ENCODE assay signal across 8 mouse cellular contexts in genomic region chr2:181693339-181694280, GRCm38 (mm10). TPM values are rescaled to one million over a fixed set of nuclear protein-coding genes. Genes with fewer than 3 reads are reported as not detected.
DNase-seq lines count a peak whose midpoint lies in the region; ATAC-seq lines count a peak whose summit lies in the region.

Rgs19 (minus strand) TSS chr2:181693977.

- H3K9ac ChIP-seq in heart, embryonic 11.5 days (ENCODE audit: low read depth, low read length), result peak within 1 kb of the TSS; percentile 85
- peak within 1 kb of the TSS; percentile 81 for H3K9ac ChIP-seq in kidney, embryonic 16.5 days (replicated peaks; ENCODE audit: low read length)
- peak within 1 kb of the TSS; percentile 65 for H3K9ac ChIP-seq in liver, embryonic 12.5 days
- peak within 1 kb of the TSS; percentile 81 for H3K9ac ChIP-seq in stomach, embryonic 15.5 days

- H3K27ac ChIP-seq in heart, embryonic 11.5 days (ENCODE audit: low read depth, low read length), result peak within 1 kb of the TSS; percentile 59
- H3K27ac ChIP-seq in kidney, embryonic 16.5 days (ENCODE audit: low read length), result peak within 1 kb of the TSS; percentile 34; the same call in 1 of the 2 replicates
- H3K27ac ChIP-seq in liver, embryonic 12.5 days, result peak within 1 kb of the TSS; percentile 51; the same call in 1 of the 2 replicates
- H3K27ac ChIP-seq in stomach, embryonic 15.5 days, result peak within 1 kb of the TSS; percentile 71

- peaks cover 11% of the 10 kb centered on the region for H3K4me1 ChIP-seq in erythroblast, embryonic 14.5 days (ENCODE audit: control insufficient read depth)
- peaks cover 10% of the 10 kb centered on the region for H3K4me1 ChIP-seq in heart, embryonic 11.5 days (ENCODE audit: control insufficient read depth, insufficient read depth, low read length)
- H3K4me1 ChIP-seq in kidney, embryonic 16.5 days (ENCODE audit: insufficient read depth, low read length), result peaks cover 15% of the 10 kb centered on the region
- peaks cover 29% of the 10 kb centered on the region for H3K4me1 ChIP-seq in liver, embryonic 12.5 days
- H3K4me1 ChIP-seq in stomach, embryonic 15.5 days, result peaks cover 16% of the 10 kb centered on the region

- peaks cover 30% of the 10 kb centered on the region for H3K27me3 ChIP-seq in erythroblast, embryonic 14.5 days (ENCODE audit: control insufficient read depth)
- H3K27me3 ChIP-seq in heart, embryonic 11.5 days (ENCODE audit: control insufficient read depth, insufficient read depth, low read length), result peaks cover 7% of the 10 kb centered on the region; the same call in 1 of the 2 replicates
- no peaks in the 10 kb centered on the region for H3K27me3 ChIP-seq in kidney, embryonic 16.5 days (ENCODE audit: insufficient read depth, low read length)
- peaks cover 27% of the 10 kb centered on the region for H3K27me3 ChIP-seq in liver, embryonic 12.5 days (replicated peaks)
- no peaks in the 10 kb centered on the region for H3K27me3 ChIP-seq in stomach, embryonic 15.5 days (replicated peaks)

- H3K4me2 ChIP-seq in heart, embryonic 11.5 days, result peak within 1 kb of the TSS; percentile 95
- H3K4me2 ChIP-seq in kidney, embryonic 16.5 days (replicated peaks; ENCODE audit: low read depth, low read length), result peak within 1 kb of the TSS; percentile 96
- H3K4me2 ChIP-seq in liver, embryonic 12.5 days, result peak within 1 kb of the TSS; percentile 87
- peak within 1 kb of the TSS; percentile 96 for H3K4me2 ChIP-seq in stomach, embryonic 15.5 days

- peaks cover 4% of the 10 kb centered on the region; the same call in 1 of the 2 replicates for H3K36me3 ChIP-seq in erythroblast, embryonic 14.5 days (ENCODE audit: control insufficient read depth)
- no peaks in the 10 kb centered on the region; the same call in 1 of the 2 replicates for H3K36me3 ChIP-seq in heart, embryonic 11.5 days (ENCODE audit: control insufficient read depth, insufficient read depth, low read length)
- H3K36me3 ChIP-seq in kidney, embryonic 16.5 days (ENCODE audit: insufficient read depth, low read length), result 0 out of 2 replicates have a peak, but pooled peaks cover 10% of the 10 kb centered on the region
- peaks cover 14% of the 10 kb centered on the region for H3K36me3 ChIP-seq in liver, embryonic 12.5 days
- 0 out of 2 replicates have a peak, but pooled peaks cover 9% of the 10 kb centered on the region for H3K36me3 ChIP-seq in stomach, embryonic 15.5 days

- WGBS in heart, embryonic 11.5 days (ENCODE audit: insufficient replicate concordance), result under 1% methylated on average over 75 of the region's 75 CpGs
- WGBS in kidney, embryonic 16.5 days, result under 1% methylated on average over 73 of the region's 75 CpGs
- WGBS in liver, embryonic 12.5 days (ENCODE audit: insufficient replicate concordance), result under 1% methylated on average over 74 of the region's 75 CpGs
- WGBS in stomach, embryonic 15.5 days, result under 1% methylated on average over 60 of the region's 75 CpGs

- H3K9me3 ChIP-seq in erythroblast, embryonic 14.5 days (ENCODE audit: control insufficient read depth, low read length), result no peaks in the 10 kb centered on the region
- H3K9me3 ChIP-seq in heart, embryonic 11.5 days (replicated peaks; ENCODE audit: control insufficient read depth, low read length), result no peaks in the 10 kb centered on the region
- H3K9me3 ChIP-seq in kidney, embryonic 16.5 days (ENCODE audit: low read length), result no peaks in the 10 kb centered on the region
- no peaks in the 10 kb centered on the region for H3K9me3 ChIP-seq in liver, embryonic 12.5 days (replicated peaks)
- no peaks in the 10 kb centered on the region for H3K9me3 ChIP-seq in stomach, embryonic 15.5 days

- peak; percentile 96 for DNase-seq in A20 (ENCODE audit: low read depth, low spot score)
- DNase-seq in adrenal gland, postnatal 4 days (ENCODE audit: low spot score in 2 of 2), result peak; percentile 55 to 72
- DNase-seq in naive thymus-derived CD4-positive, alpha-beta T cell, adult 2 months (ENCODE audit: low read depth), result peak; percentile 91

- H3K4me3 ChIP-seq in erythroblast, embryonic 14.5 days (replicated peaks), result peak within 1 kb of the TSS; percentile 57
- H3K4me3 ChIP-seq in heart, embryonic 11.5 days (ENCODE audit: low read depth, low read length), result peak within 1 kb of the TSS; percentile 69
- H3K4me3 ChIP-seq in kidney, embryonic 16.5 days (ENCODE audit: low read length), result peak within 1 kb of the TSS; percentile 56
- peak within 1 kb of the TSS; percentile 62 for H3K4me3 ChIP-seq in liver, embryonic 12.5 days
- peak within 1 kb of the TSS; percentile 68 for H3K4me3 ChIP-seq in stomach, embryonic 15.5 days (replicated peaks)

- ATAC-seq in heart, embryonic 11.5 days (replicated peaks; ENCODE audit: insufficient number of reproducible peaks, low FRiP score, low TSS enrichment), result peak; percentile 71
- ATAC-seq in kidney, embryonic 16.5 days (ENCODE audit: low FRiP score, low TSS enrichment), result peak; percentile 88
- peak; percentile 65 for ATAC-seq in liver, embryonic 12.5 days
- ATAC-seq in stomach, embryonic 15.5 days (ENCODE audit: insufficient read depth, low FRiP score, low read depth), result peak; percentile 85

RNA-seq across cellular contexts. Expression of gene Rgs19, which starts in this region (rescaled TPM):
- total RNA-seq in adrenal gland, postnatal 4 days (2021), result 10 to 100 TPM; 30.2 to 31.1 TPM
- 0.16 and 0.69 TPM in 2 replicates for polyA plus RNA-seq in erythroblast, embryonic 14.5 days (2012)
- 57.7 and 61.3 TPM in 2 replicates for polyA plus RNA-seq in heart, embryonic 11.5 days (2014; fragmentation: Nextera tagmentation; extraction: Ambion mirVana)
- polyA plus RNA-seq in kidney, embryonic 16.5 days (2015; fragmentation: Nextera tagmentation; extraction: Ambion mirVana), result 67.7 and 72.1 TPM in 2 replicates
- polyA plus RNA-seq in liver, embryonic 12.5 days (2016; fragmentation: Nextera tagmentation; extraction: Ambion mirVana), result 24.0 and 26.9 TPM in 2 replicates
- 51.7 and 53.3 TPM in 2 replicates for polyA plus RNA-seq in stomach, embryonic 15.5 days (2015; fragmentation: Nextera tagmentation; extraction: Ambion mirVana)

Comparison
In these comparisons a context has a peak if more than half of its experiments do, and no peak if none do; other contexts are left out.
1. Peak in every context shown above with its lines: DNase-seq, ATAC-seq, H3K4me3 ChIP-seq and H3K27ac ChIP-seq.
2. RNA of gene Rgs19 (polyA plus RNA-seq): 67.7 to 72.1 TPM in kidney, embryonic 16.5 days, 57.7 to 61.3 TPM in heart, embryonic 11.5 days, 51.7 to 53.3 TPM in stomach, embryonic 15.5 days and 24.0 to 26.9 TPM in liver, embryonic 12.5 days; 0.16 to 0.69 TPM in erythroblast, embryonic 14.5 days; every median in the first group is over 10 times any median in the second.